Mouse (Mus musculus) left cerebral cortex, postnatal 14 days (tissue): ENCODE results near the gene Angptl4. TPM values are rescaled to one million over a fixed set of nuclear protein-coding genes. Genes with fewer than 3 reads are reported as not detected.
A peak's percentile ranks its signal among the peaks of the same experiment; 100 is the strongest.
"Not testable (repeated sequence)": the region's sequence is repeated elsewhere in the genome, so short reads cannot be mapped to it uniquely, and the experiment has no call there.

Source experiments
- DNase-seq, 2 experiments: peaks; one replicate each; pipeline ENCODE4 v3.0.0; 2021 to 2022; ENCODE audit warnings: low spot score in 2 of 2, mixed read lengths in 1 of 2
- intact Hi-C: fragments of 180-260 bp; cut with DNase I; formaldehyde crosslinking; loops from one replicate; pipeline ENCODE4 v1.15.1; 2025
- total RNA-seq, 2 experiments: library from RNA; stranded (reverse); gene quantifications; 2 replicates each; pipeline ENCODE4 v1.2.3; 2021

Gene Angptl4
- total RNA-seq, 2 experiments from 2014 or later = 5.5 to 6.6 TPM

DNA sequence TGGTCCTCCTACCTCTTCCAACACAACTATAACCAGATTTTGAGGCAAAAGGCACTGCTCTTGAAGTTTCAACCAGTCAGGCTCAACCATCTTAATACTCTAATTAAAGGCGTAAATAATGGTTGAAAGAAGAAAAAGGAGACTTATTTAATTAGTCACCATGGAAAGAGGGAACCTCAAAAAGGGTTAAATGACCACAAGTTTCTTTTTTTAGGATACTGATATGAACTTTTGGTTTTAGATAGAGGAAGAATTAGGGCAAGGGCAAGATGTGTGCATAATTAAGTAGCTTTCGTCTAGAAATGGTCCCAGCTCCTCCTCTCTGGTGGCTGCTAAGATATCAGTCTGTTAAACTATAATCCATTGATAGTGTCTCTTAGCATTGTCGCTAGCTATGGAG lies 15.2 kb downstream of the Angptl4 start:
- intact Hi-C loops = no loop called here
- DNase-seq = no peak

GRCm38 (mm10) chr17:33760255-33761165 lies 21.1 kb downstream of the Angptl4 start, which contains the start of gene Rab11b:
Gene Rab11b (minus strand): TSS chr17:33760530.
- intact Hi-C loops = loop anchor here (5.0 kb wide), 1 partner anchor 52 kb away; the partner anchor contains the start of gene Kank3
- DNase-seq = peak; percentile 100

DNA sequence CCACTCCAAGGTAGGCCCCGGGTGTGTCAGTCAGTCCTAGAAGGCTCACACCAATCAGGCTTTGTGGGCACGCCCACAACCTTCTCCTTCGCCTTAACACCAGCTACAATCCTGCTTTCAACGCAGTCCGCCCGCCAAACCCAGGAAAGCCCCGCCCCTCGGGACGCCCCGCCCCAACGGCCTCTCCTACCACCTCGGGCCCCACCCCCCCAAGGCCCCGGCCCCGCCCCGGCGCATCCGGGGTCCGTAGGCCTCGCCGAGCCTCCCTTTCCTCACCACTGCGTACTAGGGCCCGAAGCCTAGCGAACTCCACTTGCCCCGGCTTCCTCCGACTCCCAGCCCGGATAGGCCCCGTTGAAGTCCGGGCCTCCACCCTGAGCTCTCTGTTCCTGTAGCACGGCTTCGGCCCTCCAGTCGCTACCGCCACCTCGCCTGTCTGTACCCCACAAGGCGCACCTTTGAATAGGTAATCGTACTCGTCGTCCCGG lies 21.8 kb downstream of the Angptl4 start:
- peak; percentile 88 to 91 for DNase-seq
- intact Hi-C loops = loop anchor here (5.0 kb wide), 1 partner anchor 52 kb away; the partner anchor contains the start of gene Kank3

- DNase-seq = no peak
- intact Hi-C loops = no loop called here
Measured at GRCm38 (mm10) chr17:33757231-33757630, 24.4 kb downstream of the Angptl4 start.

GRCm38 (mm10) chr17:33756108-33756790 lies 25.4 kb downstream of the Angptl4 start:
- DNase-seq = no peak
- intact Hi-C loops = no loop called here

- no peak for DNase-seq
- intact Hi-C loops = no loop called here
Measured at GRCm38 (mm10) chr17:33755418-33756107, 26.1 kb downstream of the Angptl4 start.

DNA sequence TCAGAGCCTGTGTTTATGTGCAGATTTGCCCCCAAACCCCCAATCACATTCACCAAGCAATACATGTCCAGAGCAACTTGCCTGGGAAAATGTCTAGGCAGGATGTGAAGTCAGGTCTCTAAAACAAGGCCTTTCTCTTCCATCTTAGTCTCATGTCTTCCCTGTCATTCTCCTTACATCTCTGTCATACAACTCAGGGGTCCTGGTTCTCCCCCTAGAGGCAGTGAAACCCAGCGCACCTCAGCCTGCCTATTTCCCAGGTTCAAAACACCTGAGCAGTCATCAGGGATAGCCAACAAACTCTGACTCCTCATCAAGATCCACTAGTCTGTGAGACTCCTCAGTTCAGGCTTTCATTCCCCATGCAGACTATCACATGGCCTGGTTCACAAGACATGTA lies 27.0 kb downstream of the Angptl4 start:
- intact Hi-C loops = no loop called here
- DNase-seq = no peak

DNA sequence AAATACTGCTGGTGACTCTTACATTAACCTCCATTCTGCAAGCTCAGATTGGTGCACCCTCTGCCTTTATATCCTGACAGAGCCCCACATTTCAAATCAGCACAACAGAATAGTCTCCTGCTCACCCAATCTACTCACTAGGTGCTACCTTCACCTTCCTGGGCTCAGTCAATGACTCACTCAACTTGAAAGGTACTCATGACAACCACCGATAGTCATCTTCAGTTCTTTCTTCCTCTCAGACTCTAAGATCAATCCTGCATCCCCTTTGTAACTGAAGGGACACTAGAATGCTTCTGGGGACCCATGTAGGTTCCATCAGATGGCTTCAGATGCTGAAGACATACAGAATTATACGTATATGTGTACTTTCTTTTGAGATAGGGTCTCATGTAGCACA lies 29.3 kb downstream of the Angptl4 start:
- intact Hi-C loops = no loop called here
- no peak for DNase-seq

- intact Hi-C loops = no loop called here
- DNase-seq = no peak
Measured at GRCm38 (mm10) chr17:33751181-33751580, 30.4 kb downstream of the Angptl4 start.

DNA sequence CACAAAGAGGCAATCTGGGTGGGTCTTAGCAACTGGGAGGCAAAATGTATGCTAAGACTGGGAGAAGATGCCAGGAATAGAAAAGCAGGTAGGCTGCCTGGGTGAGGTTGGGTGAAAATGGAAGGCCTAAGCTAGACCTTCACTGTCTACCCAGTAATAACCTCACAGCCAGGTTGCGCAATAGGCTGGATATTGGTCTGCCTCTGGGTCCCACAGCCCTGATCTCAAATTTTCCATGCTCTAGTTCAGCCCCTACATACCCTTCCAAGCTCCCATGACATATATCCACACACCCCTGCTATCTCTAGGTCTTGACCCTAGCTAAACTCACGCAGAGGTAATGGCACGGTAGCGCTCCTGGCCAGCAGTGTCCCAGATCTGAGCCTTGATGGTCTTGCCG lies 32.2 kb downstream of the Angptl4 start:
- DNase-seq = no peak
- intact Hi-C loops = no loop called here

GRCm38 (mm10) chr17:33746011-33746410 lies 35.6 kb downstream of the Angptl4 start:
- intact Hi-C loops = no loop called here
- DNase-seq = peak in 1 of 2 experiments; percentile 36

GRCm38 (mm10) chr17:33744686-33745384 lies 36.8 kb downstream of the Angptl4 start:
- DNase-seq = no peak
- intact Hi-C loops = no loop called here

GRCm38 (mm10) chr17:33742420-33742819 lies 39.2 kb downstream of the Angptl4 start:
- intact Hi-C loops = no loop called here

DNA sequence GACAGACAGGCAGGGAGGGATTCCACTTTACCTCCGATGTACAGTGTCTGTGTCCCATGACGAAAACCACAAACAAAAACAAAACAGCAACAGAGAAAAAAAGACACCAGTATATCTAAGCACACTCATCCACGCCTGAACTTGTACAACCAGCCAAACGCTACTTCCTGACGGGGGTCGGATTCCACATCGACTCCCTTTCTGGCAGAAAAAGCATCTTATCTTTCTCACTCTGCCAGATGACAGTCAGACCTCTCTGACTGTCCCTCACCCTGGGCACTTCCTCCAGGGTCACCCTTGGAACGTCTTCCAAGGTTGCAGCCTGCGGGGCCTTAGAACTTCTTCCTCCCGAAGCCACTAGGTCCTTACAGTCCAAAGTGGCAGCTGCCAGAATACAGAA lies 48.1 kb downstream of the Angptl4 start:
- DNase-seq, intact Hi-C loops: not testable (repeated sequence)

More at GRCm38 (mm10) chr17:33742420-33742819, 39.2 kb downstream of the Angptl4 start:
- DNase-seq = no peak

DNA sequence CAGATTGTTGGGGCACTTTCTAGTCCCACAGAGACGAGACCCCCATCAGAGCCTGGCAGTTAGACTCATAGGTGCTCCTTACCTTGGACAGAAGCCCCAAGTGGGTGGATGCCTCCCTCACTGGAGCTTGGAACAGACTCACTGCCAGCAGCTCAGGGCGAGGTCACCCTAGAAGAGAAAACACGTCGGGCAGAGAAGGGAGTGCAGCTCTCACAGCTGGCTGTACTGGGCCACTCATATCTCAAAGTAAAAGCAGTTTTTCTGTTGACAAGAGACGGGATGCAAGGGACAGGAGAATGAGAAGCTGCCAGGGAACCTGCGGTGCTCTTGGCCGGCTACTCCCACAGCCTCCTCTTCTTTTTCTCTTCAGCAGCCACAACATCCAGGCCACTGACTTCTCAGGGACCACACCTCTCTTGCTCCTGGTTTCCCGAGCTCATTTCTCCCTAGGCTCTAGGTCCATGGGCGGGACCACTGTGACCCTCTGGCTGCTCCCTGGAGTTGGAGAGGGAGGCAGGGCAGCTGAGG lies 49.0 kb downstream of the Angptl4 start:
- DNase-seq, intact Hi-C loops: not testable (repeated sequence)

GRCm38 (mm10) chr17:33729215-33729614 lies 52.4 kb downstream of the Angptl4 start:
- no peak for DNase-seq
- intact Hi-C loops = loop anchor here (5.0 kb wide), 1 partner anchor 73 kb away; no protein-coding TSS in a partner anchor

GRCm38 (mm10) chr17:33728396-33728795 lies 53.2 kb downstream of the Angptl4 start:
- intact Hi-C loops = loop anchor here (5.0 kb wide), 1 partner anchor 74 kb away; no protein-coding TSS in a partner anchor
- no peak for DNase-seq
